Mouse (Mus musculus) cerebellum, adult 2 months (tissue): ENCODE measurements around the gene Ubqln4.

Experiments
- CTCF ChIP-seq: fragments of 200-500 bp; IDR thresholded peaks from 2 replicates; pipeline ENCODE4 v1.5.1; 2011; ENCODE audit warnings: low read depth, mild to moderate bottlenecking, control low read depth, low read length, moderate library complexity, borderline replicate concordance; ENCODE audit not compliant: insufficient read depth
- POLR2A ChIP-seq: fragments of 200-500 bp; IDR thresholded peaks from 2 replicates; pipeline ENCODE4 v1.6.1; 2011; ENCODE audit warnings: low read length, control low read depth, borderline replicate concordance; ENCODE audit not compliant: insufficient read depth

DNA sequence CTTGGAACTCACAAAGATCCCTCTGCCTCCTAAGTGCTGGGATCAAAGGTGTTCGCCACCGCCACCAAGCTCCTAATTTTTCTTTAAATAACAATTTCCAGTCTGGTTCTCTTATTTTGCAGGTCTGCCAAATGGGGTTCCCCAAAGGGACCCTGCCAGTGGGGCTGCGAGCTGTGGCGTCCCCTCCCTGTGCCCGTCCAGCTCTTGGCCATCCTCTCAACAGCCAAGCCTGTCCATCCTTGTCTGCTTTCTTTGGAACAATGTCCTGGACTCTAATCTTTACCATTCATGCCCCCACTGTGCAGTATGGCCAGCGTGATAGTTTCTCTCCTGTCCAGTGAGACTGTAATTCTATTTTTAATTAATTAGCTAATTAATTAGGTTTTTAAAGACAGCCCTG is 32.4 kb upstream of the Ubqln4 start:
- TF ChIP-seq CTCF = no peak
- no peak for TF ChIP-seq POLR2A
